Mouse (Mus musculus) kidney, postnatal 36 days (tissue): ENCODE results near the gene Sirt4.
"Not testable (repeated sequence)": the region's sequence is repeated elsewhere in the genome, so short reads cannot be mapped to it uniquely, and the experiment has no call there.

Experiments
- DNase-seq, 2 experiments: peaks; one replicate each; pipeline ENCODE4 v3.0.0; 2021 to 2022; ENCODE audit warnings: mixed read lengths in 2 of 2

Sirt4 gene

GRCm38 (mm10) chr5:115514896-115515587, 30.5 kb upstream of the Sirt4 start:
- peak; percentile 77 to 88 for DNase-seq

- DNase-seq = no peak
Observed at GRCm38 (mm10) chr5:115514346-115514745, 29.8 kb upstream of the Sirt4 start.

GRCm38 (mm10) chr5:115513721-115514120, 29.2 kb upstream of the Sirt4 start:
- no peak for DNase-seq

DNA sequence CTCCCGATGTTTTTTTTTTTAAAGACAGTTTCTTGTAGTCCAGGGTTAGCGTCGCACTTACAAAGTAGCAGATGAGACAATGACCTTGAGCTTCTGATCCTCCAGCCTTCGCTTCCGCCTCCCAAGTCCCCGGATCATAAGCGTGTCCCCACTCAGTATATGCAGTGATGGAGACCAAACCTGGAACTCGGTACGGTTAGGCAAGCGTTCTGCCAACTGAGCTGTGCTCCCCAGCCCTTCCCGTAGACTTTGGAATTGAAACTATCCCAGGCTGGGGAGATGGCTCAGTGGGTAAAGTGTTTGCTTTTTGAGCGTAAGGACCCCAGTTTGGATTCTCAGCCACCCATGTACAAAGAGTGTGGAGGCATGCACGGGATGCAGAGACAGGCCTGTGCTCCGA, 28.7 kb upstream of the Sirt4 start:
- no peak for DNase-seq

- DNase-seq = no peak
Observed at GRCm38 (mm10) chr5:115512375-115512774, 27.9 kb upstream of the Sirt4 start.

GRCm38 (mm10) chr5:115509790-115510689, 25.5 kb upstream of the Sirt4 start:
- no peak for DNase-seq

- DNase-seq = peak; percentile 68 to 84
Observed at GRCm38 (mm10) chr5:115509321-115509761, 24.8 kb upstream of the Sirt4 start.

DNA sequence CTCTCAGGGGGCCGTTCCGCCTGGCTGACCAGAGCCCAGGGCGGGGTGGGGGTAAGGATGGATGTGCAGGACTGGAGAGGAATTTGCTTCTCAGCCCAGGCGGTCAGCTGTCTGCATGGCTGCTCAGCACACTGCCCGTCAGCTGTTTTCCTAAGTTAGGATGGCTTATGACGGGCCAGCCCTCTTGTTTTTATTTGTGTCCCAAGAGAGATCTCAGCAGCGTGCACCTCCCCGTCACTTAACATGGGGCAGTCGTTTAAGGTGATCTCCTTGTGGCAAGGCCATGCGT, 24.3 kb upstream of the Sirt4 start:
- DNase-seq = peak; percentile 90 to 95

DNA sequence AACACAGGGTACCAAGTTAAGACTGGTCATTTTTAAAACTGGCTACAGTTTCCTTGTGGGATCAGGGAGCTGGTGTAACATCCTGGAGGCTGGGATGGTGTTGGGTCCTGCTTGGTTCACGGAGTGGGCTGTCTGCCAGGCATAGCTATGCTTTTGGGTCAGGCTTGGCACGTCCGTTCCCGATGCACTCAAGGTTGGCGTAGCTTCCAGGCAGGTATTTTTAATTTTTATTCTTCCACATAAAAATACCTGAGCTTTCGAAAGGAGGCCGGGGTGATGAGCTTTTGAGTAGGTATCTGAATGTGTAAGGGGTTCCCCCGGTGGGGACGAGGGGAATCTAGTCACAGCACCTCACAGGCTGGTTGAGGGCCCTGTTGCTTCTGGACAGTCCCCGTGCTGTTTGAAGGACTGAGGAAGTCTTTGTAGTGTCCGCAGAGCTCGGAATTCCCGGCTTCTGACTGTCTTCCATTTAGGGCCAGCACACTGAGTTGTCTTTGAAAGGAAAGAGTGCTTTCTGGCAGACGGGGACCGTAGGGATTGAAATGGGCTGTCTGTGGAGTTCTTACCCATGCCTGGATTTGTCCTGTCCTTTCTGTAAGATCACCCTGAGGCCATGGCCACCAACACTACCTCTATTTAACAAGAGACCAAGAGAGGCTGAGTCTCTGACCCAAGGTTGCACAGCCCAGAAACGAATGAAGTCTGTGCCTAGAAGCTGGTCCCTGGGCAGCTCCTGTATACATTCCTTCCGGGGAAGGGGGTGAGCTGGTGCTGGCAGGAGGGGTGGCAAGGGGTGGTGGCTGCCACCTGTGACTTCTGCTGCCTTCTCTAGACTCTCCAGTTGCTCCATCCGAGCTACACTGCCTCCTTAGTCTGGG, 23.7 kb upstream of the Sirt4 start:
- peak; percentile 86 to 90 for DNase-seq

DNA sequence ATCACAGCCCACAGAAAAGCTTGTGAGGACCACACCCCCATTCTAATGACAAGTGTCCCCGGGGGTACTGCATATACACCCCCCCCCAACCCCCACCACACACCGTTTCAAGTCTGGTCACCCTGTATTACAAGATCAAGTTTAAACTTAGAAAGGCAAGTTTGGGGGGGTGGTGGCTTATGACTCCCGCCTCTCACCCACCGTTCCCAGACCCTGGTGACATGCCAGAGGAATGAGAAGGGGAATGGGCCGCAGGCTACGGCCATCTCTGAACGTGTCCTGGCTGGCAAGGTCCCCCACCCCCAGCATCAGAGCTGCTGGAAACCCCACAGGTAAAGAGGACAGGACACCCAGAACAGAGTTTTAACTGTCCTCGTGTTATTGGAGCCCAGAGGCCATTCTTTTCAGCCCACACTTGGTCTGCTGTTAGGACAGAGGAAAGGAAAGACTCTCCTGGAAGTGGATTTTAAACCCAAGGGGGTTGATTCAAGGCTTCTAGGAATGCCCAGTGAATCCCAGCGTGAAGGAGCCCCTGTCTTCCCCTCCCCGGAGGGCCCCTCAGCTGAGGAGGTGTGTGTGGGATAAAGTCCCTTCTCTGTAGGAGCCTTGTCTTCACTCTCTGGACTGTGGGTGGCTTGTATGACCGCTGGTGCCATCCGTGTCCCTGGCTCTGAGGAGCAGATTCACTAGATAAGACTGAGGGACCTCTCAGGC, 22.9 kb upstream of the Sirt4 start:
- no peak for DNase-seq

DNA sequence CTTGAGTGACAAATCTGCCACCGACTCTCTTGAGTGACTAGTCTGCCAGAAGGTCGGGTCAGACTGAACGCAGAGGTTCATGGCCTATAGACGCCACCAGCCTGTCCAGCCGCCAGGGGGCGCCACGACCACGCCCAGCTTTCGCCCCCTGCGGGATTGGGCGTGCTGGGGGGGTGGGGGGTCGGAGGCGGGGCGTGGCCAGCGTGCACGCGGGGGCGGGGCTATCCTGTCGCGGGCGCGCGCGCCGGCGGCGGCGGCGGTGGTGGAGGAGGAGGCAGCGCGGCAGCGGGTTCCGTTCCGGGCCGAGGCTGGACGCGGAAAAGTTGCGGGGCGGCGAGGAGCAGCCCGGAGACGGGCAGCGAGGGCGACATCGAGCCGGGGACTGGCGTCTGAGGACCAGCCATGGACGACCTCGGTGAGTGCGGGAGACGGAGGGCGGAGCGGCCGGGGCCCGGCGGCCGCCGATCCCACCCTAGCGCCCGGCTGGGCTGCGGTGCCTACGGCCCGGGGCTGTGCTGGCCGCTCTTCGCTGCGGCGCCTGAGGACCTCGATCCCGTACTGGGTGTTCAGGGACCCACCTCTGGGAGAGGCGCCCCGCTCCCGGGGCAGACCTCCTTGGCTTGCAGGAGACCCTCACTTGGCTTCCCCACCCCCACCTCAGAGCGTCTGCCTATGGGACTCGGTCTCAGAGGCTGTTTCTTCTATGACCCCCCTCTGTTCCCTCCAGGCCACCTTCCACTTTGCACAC, 22.1 kb upstream of the Sirt4 start, which contains the start of gene Pxn:
Gene Pxn, plus strand, starts transcription at position 223 of the 748 bp plus-strand sequence.
- DNase-seq = peak; percentile 92 to 97

GRCm38 (mm10) chr5:115505617-115506016, 21.1 kb upstream of the Sirt4 start:
- DNase-seq = not testable (repeated sequence)

GRCm38 (mm10) chr5:115503035-115503434, 18.5 kb upstream of the Sirt4 start:
- DNase-seq = no peak

DNA sequence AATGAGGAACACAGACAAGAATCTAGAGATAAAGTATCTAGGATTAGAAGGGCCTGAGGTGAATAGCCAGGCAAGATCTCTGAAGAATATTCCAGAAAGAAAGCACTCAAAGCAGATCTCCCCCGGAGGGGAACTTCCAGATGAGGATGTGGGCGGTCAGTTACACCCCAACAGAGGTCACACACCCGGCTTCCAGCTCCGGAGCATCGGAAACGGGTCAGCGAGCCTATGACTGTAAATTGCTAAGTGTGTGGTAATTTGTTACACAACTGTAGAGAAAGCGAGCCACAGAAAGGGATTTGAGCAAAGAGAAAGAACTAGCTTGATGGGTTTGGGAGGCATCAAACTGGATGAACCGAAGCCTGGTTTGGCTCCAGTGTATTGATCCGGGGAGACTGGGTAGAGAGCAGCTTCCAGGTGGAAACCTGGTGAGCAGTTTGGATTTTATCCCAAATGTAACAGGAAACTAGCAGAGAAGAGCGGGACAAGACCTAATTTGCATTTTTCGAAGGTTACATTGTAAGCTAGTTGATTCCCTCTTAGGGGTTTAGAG, 15.9 kb upstream of the Sirt4 start:
- DNase-seq = peak; percentile 69 to 71

GRCm38 (mm10) chr5:115498307-115499240, 14.0 kb upstream of the Sirt4 start:
- DNase-seq = peak in 1 of 2 experiments; percentile 13

DNA sequence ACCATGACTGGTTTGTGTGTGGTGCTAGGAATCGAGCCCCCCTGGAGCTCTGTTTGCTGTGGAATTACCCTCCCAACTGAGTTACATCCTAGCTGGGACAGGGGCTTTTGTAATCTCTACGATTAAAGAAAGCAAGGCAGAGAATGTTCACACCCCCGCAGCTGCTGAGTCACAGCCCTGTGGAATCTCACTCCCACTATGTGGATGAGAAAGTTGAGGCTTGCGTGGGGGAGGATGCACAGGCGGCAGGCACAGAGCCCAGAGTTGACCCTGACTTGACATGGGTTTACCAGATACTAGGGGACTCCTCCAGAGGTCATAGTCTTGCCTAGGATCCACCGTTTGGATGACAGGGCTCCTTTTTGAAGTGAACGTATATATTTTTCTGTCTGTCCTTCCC, 12.5 kb upstream of the Sirt4 start:
- no peak for DNase-seq

GRCm38 (mm10) chr5:115495618-115496017, 11.1 kb upstream of the Sirt4 start:
- DNase-seq = not testable (repeated sequence)

GRCm38 (mm10) chr5:115493441-115493840, 8.9 kb upstream of the Sirt4 start:
- DNase-seq = no peak

- DNase-seq = no peak
Observed at GRCm38 (mm10) chr5:115492711-115493335, 8.3 kb upstream of the Sirt4 start.
